Mouse (Mus musculus): ENCODE measurements at regions not wholly inside any gene's neighbourhood (a gene's known extent, or its start where the extent isn't known, plus 50 kb on each side); places are given as distances from the start of the nearest gene placed in this dataset.

DNA sequence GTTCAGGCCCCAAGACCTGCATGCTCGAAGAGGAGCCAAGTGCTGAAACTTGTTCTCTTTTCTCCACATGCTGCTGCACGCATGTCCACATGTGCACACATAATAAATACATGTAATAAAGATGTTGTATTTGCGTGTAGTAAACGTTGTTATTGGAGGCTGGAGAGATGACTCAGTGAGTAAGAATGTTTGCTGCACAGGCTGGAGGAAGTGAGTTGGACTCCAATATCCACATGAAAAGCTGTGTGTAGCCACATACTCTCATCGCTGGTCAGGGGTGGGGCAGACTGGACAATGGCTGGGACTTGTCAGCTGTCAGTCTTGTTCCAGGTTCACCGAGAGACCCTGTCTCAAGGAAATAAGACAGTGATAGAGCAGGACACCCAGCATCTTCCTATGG lies 147.8 kb downstream of the Mtx2 start:
- TF ChIP-seq CTCF (IDR thresholded peaks at IDR 0.05 in 2 of 3, conservative IDR thresholded peaks at IDR 0.05 in 1 of 3; ENCODE audit: control insufficient read depth in 1 of 3, insufficient read depth in 1 of 3, low read depth in 2 of 3, low read length in 3 of 3, poor library complexity in 1 of 3, severe bottlenecking in 1 of 3) (no peak), ETS1 (IDR thresholded peaks at IDR 0.05; ENCODE audit: low read depth, low read length) (no peak), SMC3 (IDR thresholded peaks at IDR 0.05; ENCODE audit: low read depth, low read length) (no peak)

Measured in MEL (cell line).